Mouse (Mus musculus) lung, embryonic 14.5 days (tissue): ENCODE results near the gene C330007P06Rik. TPM values are rescaled to one million over a fixed set of nuclear protein-coding genes. Genes with fewer than 3 reads are reported as not detected.
"Not testable (repeated sequence)": the region's sequence is repeated elsewhere in the genome, so short reads cannot be mapped to it uniquely, and the experiment has no call there.

ENCODE experiments used
- ATAC-seq: fragments of 200-750 bp; cut with Nextera tagmentation; 2 replicates; pipeline ENCODE4 v1.8.0; 2017; ENCODE audit warnings: mild to moderate bottlenecking, moderate TSS enrichment, moderate library complexity; ENCODE audit not compliant: insufficient read depth
- DNase-seq: peaks from one replicate; pipeline ENCODE4 v3.0.0-alpha.2; 2015
- H3K27ac ChIP-seq: fragments of 300-500 bp; sonication (generic); 2 replicates; pipeline ENCODE4 v1.5.1; 2014; ENCODE audit warnings: low read depth, mild to moderate bottlenecking, moderate library complexity
- H3K27me3 ChIP-seq: fragments of 300-500 bp; sonication (generic); 2 replicates; pipeline ENCODE4 v1.6.1; 2014; ENCODE audit warnings: low read length, control low read depth; ENCODE audit not compliant: insufficient read depth
- H3K36me3 ChIP-seq: fragments of 300-500 bp; sonication (generic); 2 replicates; pipeline ENCODE4 v1.6.1; 2014; ENCODE audit warnings: control low read depth; ENCODE audit not compliant: insufficient read depth
- H3K4me1 ChIP-seq: fragments of 300-500 bp; sonication (generic); 2 replicates; pipeline ENCODE4 v1.6.1; 2014; ENCODE audit warnings: antibody characterized with exemption, control low read depth; ENCODE audit not compliant: insufficient read depth
- H3K4me2 ChIP-seq: fragments of 300-500 bp; sonication (generic); 2 replicates; pipeline ENCODE4 v1.6.1; 2014; ENCODE audit warnings: mild to moderate bottlenecking
- H3K4me3 ChIP-seq: fragments of 300-500 bp; sonication (generic); 2 replicates; pipeline ENCODE4 v1.5.1; 2014; ENCODE audit warnings: low read depth, low read length
- H3K9ac ChIP-seq: fragments of 300-500 bp; sonication (generic); 2 replicates; pipeline ENCODE4 v1.6.1; 2014
- H3K9me3 ChIP-seq: fragments of 300-500 bp; sonication (generic); 2 replicates; pipeline ENCODE4 v1.6.1; 2016; ENCODE audit warnings: low read depth, low read length, control low read depth
- CTCF ChIP-seq: IDR thresholded peaks from 2 replicates; pipeline ENCODE4 v1.5.1; 2016; ENCODE audit warnings: antibody characterized with exemption, low read depth
- WGBS: fragments of 180-500 bp; shearing (Covaris S2); extraction: QIAGEN DNeasy Blood & Tissue Kit; methylation state at CpG from one replicate; pipeline ENCODE4 v1.1.7; 2014; 5-methylcytosine and 5-hydroxymethylcytosine counted together
- polyA plus RNA-seq: library from polyadenylated mRNA; unstranded; fragments of >200 nt; fragmentation: Nextera tagmentation; extraction: Ambion mirVana; gene quantifications from 2 replicates; pipeline ENCODE4 v1.2.1, GENCODE M21; 2014

The C330007P06Rik gene
- polyA plus RNA-seq, 1 experiment from 2014 or later, result 37.9 TPM

- H3K9me3 ChIP-seq, result no peaks in the 10 kb centered on the region
- no peak for DNase-seq
- no peaks in the 10 kb centered on the region for H3K36me3 ChIP-seq
- H3K4me2 ChIP-seq, result peak overlapping the region; percentile 70
- no peaks in the 10 kb centered on the region for H3K27me3 ChIP-seq
- WGBS, result 22% methylated on average over 3 of the region's 3 CpGs
- TF ChIP-seq CTCF, result no peak
- no peak for ATAC-seq
- no peaks in the 10 kb centered on the region for H3K4me1 ChIP-seq
- peak overlapping the region; percentile 54 for H3K4me3 ChIP-seq
- H3K9ac ChIP-seq, result peak overlapping the region; percentile 60; the same call in 1 of the 2 replicates
- no peak overlapping the region for H3K27ac ChIP-seq
Measured at GRCm38 (mm10) chrX:36901655-36902054, 27.7 kb upstream of the C330007P06Rik start.

GRCm38 (mm10) chrX:36898931-36899330 lies 25.0 kb upstream of the C330007P06Rik start:
- not testable (repeated sequence) for H3K4me1 ChIP-seq, ATAC-seq, H3K27me3 ChIP-seq, H3K4me2 ChIP-seq, H3K4me3 ChIP-seq, H3K27ac ChIP-seq, H3K9ac ChIP-seq, H3K36me3 ChIP-seq, H3K9me3 ChIP-seq
- peak; percentile 18; the same call in 1 of the 2 replicates for TF ChIP-seq CTCF
- DNase-seq, result peak; percentile 20
- 33% methylated on average over 1 of the region's 1 CpGs for WGBS

- 95% methylated on average over 1 of the region's 1 CpGs for WGBS
- Histone ChIP-seq H3K27ac (no peak overlapping the region), H3K9ac (no peak overlapping the region), H3K9me3 (no peaks in the 10 kb centered on the region), H3K27me3 (no peaks in the 10 kb centered on the region), H3K4me3 (no peak overlapping the region), H3K4me2 (no peak overlapping the region), H3K4me1 (no peaks in the 10 kb centered on the region), H3K36me3 (0 out of 2 replicates have a peak, but pooled peaks cover 11% of the 10 kb centered on the region)
- peak; percentile 48 for TF ChIP-seq CTCF
- ATAC-seq (no peak), DNase-seq (peak; percentile 16)
Measured at GRCm38 (mm10) chrX:36884719-36885118, 10.8 kb upstream of the C330007P06Rik start.

GRCm38 (mm10) chrX:36874704-36875128 lies 805 bp upstream of the C330007P06Rik start:
- Histone ChIP-seq H3K9ac (peak overlapping the region; percentile 73), H3K27ac (peak overlapping the region; percentile 76; the same call in 1 of the 2 replicates), H3K4me3 (peak overlapping the region; percentile 63), H3K4me1 (no peaks in the 10 kb centered on the region), H3K9me3 (no peaks in the 10 kb centered on the region), H3K36me3 (0 out of 2 replicates have a peak, but pooled peaks cover 3% of the 10 kb centered on the region), H3K27me3 (no peaks in the 10 kb centered on the region), H3K4me2 (peak overlapping the region; percentile 64)
- WGBS, result 6% methylated on average over 25 of the region's 36 CpGs
- DNase-seq, result peak; percentile 43
- no peak for TF ChIP-seq CTCF
- peak; percentile 64 for ATAC-seq

GRCm38 (mm10) chrX:36874178-36874696 lies 326 bp upstream of the C330007P06Rik start:
- Histone ChIP-seq H3K27me3 (no peaks in the 10 kb centered on the region), H3K9ac (peak overlapping the region; percentile 73), H3K9me3 (no peaks in the 10 kb centered on the region), H3K36me3 (0 out of 2 replicates have a peak, but pooled peaks cover 3% of the 10 kb centered on the region), H3K4me1 (no peaks in the 10 kb centered on the region), H3K4me3 (peak overlapping the region; percentile 63), H3K27ac (peak overlapping the region; percentile 76; the same call in 1 of the 2 replicates), H3K4me2 (peak overlapping the region; percentile 64)
- DNase-seq (peak; percentile 85), ATAC-seq (peak; percentile 97)
- TF ChIP-seq CTCF, result no peak
- 10% methylated on average over 54 of the region's 57 CpGs for WGBS

DNA sequence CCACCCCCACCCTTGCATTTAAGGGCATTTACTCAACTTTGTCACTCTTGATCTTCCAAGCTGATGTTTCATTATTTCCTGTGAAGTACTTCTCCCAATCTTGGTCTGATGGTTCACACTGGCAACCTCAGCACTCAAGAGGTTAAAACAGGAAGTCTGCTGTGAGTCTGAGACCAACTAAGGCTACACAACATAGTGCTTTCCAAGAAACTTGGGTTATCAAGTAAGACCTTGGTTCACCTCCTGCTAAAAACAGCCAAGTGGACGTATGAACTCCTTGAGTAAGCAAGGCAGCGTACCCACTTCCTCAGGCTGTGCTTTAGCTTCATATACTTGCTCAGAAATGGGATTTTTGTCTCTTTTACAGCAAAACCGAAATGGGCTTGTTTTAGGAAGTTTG lies 3.5 kb downstream of the C330007P06Rik start:
- Histone ChIP-seq H3K9me3 (no peaks in the 10 kb centered on the region), H3K4me2 (no peak overlapping the region), H3K4me3 (no peak overlapping the region), H3K36me3 (no peaks in the 10 kb centered on the region), H3K4me1 (no peaks in the 10 kb centered on the region), H3K9ac (no peak overlapping the region), H3K27me3 (no peaks in the 10 kb centered on the region), H3K27ac (no peak overlapping the region)
- ATAC-seq (no peak), DNase-seq (no peak)
- no peak for TF ChIP-seq CTCF
- 67% methylated on average over 3 of the region's 3 CpGs for WGBS

- WGBS, result 43% methylated on average over 8 of the region's 8 CpGs
- Histone ChIP-seq H3K4me3 (peak overlapping the region; percentile 41), H3K4me2 (peak overlapping the region; percentile 48), H3K4me1 (no peaks in the 10 kb centered on the region), H3K27ac (no peak overlapping the region), H3K9me3 (no peaks in the 10 kb centered on the region), H3K9ac (no peak overlapping the region), H3K27me3 (no peaks in the 10 kb centered on the region), H3K36me3 (no peaks in the 10 kb centered on the region)
- ATAC-seq (0 out of 2 replicates have a peak, but pooled peaks have one; percentile 8), DNase-seq (no peak)
- no peak for TF ChIP-seq CTCF
Measured at GRCm38 (mm10) chrX:36864609-36865328, 9.1 kb downstream of the C330007P06Rik start.
